In the genomic region with DNA sequence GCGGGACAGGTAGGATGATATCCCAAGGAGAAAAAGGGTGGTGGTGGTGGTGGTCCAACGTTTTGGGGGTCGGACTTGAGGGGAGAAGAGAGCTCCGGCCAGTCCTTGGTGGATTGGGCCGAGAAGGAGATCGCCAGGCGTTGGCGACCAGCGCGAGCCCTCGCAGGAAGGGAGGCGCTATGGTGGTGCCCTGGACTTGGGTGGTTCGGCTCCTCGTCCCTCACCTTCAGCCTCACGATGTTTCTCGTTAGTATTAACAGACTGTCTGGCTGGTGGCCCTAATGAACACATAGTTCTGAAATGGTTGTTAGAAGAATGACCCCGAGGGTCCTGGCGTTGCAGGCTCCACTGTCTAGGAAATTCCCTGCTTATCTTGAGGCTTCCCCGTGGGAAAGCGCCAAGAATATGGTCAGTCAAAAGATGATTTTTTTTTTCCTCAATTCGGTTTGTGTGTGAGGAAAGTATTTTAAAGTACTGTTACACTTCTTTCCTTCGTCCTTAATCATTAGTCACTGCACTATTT, we compare ENCODE assay signal across 8 mouse cellular contexts. TPM values are rescaled to one million over a fixed set of nuclear protein-coding genes. Genes with fewer than 3 reads are reported as not detected.
A peak's percentile ranks its signal among the peaks of the same experiment; 100 is the strongest.
DNase-seq lines count a peak whose midpoint lies in the region; ATAC-seq and TF ChIP-seq lines count a peak whose summit lies in the region.

No protein-coding gene starts in this region.

- WGBS in thymus, adult 2 months = under 1% methylated on average over 22 of the region's 22 CpGs
- under 1% methylated on average over 22 of the region's 22 CpGs for WGBS in forebrain, embryonic 12.5 days
- under 1% methylated on average over 22 of the region's 22 CpGs for WGBS in liver, embryonic 13.5 days (ENCODE audit: insufficient replicate concordance)
- under 1% methylated on average over 22 of the region's 22 CpGs for WGBS in stomach, postnatal 0 days

- no peak; the same call in 1 of the 2 replicates for TF ChIP-seq CTCF in thymus, adult 2 months (IDR thresholded peaks at IDR 0.05; ENCODE audit: borderline replicate concordance, control insufficient read depth, extremely low read depth, insufficient read depth, low read length, poor library complexity)
- 0 out of 2 replicates have a peak, but pooled peaks have one; percentile 25 for TF ChIP-seq CTCF in stomach, postnatal 0 days (IDR thresholded peaks at IDR 0.05; ENCODE audit: low read depth)

- no peak for DNase-seq in thymus, adult 2 months
- DNase-seq in thymus, postnatal 10 days (ENCODE audit: low spot score in 2 of 2) = no peak
- no peak for DNase-seq in liver, embryonic 13.5 days
- no peak for DNase-seq in stomach, postnatal 0 days (ENCODE audit: low spot score)
- DNase-seq in testis, postnatal 10 days (ENCODE audit: low spot score) = no peak
- no peak for DNase-seq in adrenal gland, postnatal 4 days (ENCODE audit: low spot score in 2 of 2)
- DNase-seq in ovary, postnatal 10 days (ENCODE audit: low spot score) = no peak

- peak overlapping the region; percentile 79 for H3K9ac ChIP-seq in forebrain, embryonic 12.5 days
- H3K9ac ChIP-seq in liver, embryonic 13.5 days = peak overlapping the region; percentile 90
- peak overlapping the region; percentile 75 for H3K9ac ChIP-seq in stomach, postnatal 0 days (ENCODE audit: low read length)

- peaks cover 4% of the 10 kb centered on the region; the same call in 1 of the 2 replicates for H3K4me1 ChIP-seq in thymus, adult 2 months (replicated peaks; ENCODE audit: control insufficient read depth, insufficient read depth, low read length)
- peaks cover 23% of the 10 kb centered on the region for H3K4me1 ChIP-seq in forebrain, embryonic 12.5 days
- peaks cover 62% of the 10 kb centered on the region for H3K4me1 ChIP-seq in liver, embryonic 13.5 days (replicated peaks)
- H3K4me1 ChIP-seq in stomach, postnatal 0 days (replicated peaks; ENCODE audit: control insufficient read depth, insufficient read depth) = no peaks in the 10 kb centered on the region

- peak overlapping the region; percentile 73 for H3K4me2 ChIP-seq in forebrain, embryonic 12.5 days
- H3K4me2 ChIP-seq in liver, embryonic 13.5 days = peak overlapping the region; percentile 77
- peak overlapping the region; percentile 69 for H3K4me2 ChIP-seq in stomach, postnatal 0 days (replicated peaks; ENCODE audit: low read depth)

- peak; percentile 78 for ATAC-seq in forebrain, embryonic 12.5 days (ENCODE audit: low FRiP score)
- peak; percentile 66 for ATAC-seq in liver, embryonic 13.5 days (ENCODE audit: low read depth)
- ATAC-seq in stomach, postnatal 0 days (ENCODE audit: low FRiP score, low TSS enrichment) = peak; percentile 70

- H3K27me3 ChIP-seq in thymus, adult 2 months (ENCODE audit: control insufficient read depth, insufficient read depth, low read length) = no peaks in the 10 kb centered on the region
- no peaks in the 10 kb centered on the region for H3K27me3 ChIP-seq in forebrain, embryonic 12.5 days
- H3K27me3 ChIP-seq in liver, embryonic 13.5 days = no peaks in the 10 kb centered on the region
- H3K27me3 ChIP-seq in stomach, postnatal 0 days (ENCODE audit: control insufficient read depth, insufficient read depth, low read length) = no peaks in the 10 kb centered on the region

- no peak for TF ChIP-seq EP300 in stomach, postnatal 0 days (optimal IDR thresholded peaks at IDR 0.05)

- peak overlapping the region; percentile 70 for H3K4me3 ChIP-seq in thymus, adult 2 months (ENCODE audit: control insufficient read depth, insufficient read depth, low read length)
- H3K4me3 ChIP-seq in forebrain, embryonic 12.5 days (replicated peaks) = peak overlapping the region; percentile 70
- peak overlapping the region; percentile 85 for H3K4me3 ChIP-seq in liver, embryonic 13.5 days (replicated peaks)
- H3K4me3 ChIP-seq in stomach, postnatal 0 days (ENCODE audit: low read depth, low read length) = peak overlapping the region; percentile 70

- peaks cover 4% of the 10 kb centered on the region; the same call in 1 of the 2 replicates for H3K36me3 ChIP-seq in thymus, adult 2 months (ENCODE audit: control insufficient read depth, insufficient read depth, low read length)
- H3K36me3 ChIP-seq in forebrain, embryonic 12.5 days (replicated peaks) = peaks cover 9% of the 10 kb centered on the region
- H3K36me3 ChIP-seq in liver, embryonic 13.5 days = peaks cover 11% of the 10 kb centered on the region
- no peaks in the 10 kb centered on the region for H3K36me3 ChIP-seq in stomach, postnatal 0 days (ENCODE audit: control insufficient read depth, insufficient read depth, low read length)

- TF ChIP-seq POLR2A in thymus, adult 2 months (IDR thresholded peaks at IDR 0.05; ENCODE audit: control insufficient read depth, extremely low read depth, insufficient read depth, low read length, poor library complexity) = no peak

- H3K9me3 ChIP-seq in forebrain, embryonic 12.5 days = no peaks in the 10 kb centered on the region
- H3K9me3 ChIP-seq in liver, embryonic 13.5 days (replicated peaks) = no peaks in the 10 kb centered on the region
- H3K9me3 ChIP-seq in stomach, postnatal 0 days (ENCODE audit: control insufficient read depth, low read length) = no peaks in the 10 kb centered on the region

- no peak overlapping the region; the same call in 1 of the 2 replicates for H3K27ac ChIP-seq in thymus, adult 2 months (ENCODE audit: control insufficient read depth, insufficient read depth, low read length)
- peak overlapping the region; percentile 78 for H3K27ac ChIP-seq in forebrain, embryonic 12.5 days
- H3K27ac ChIP-seq in liver, embryonic 13.5 days = peak overlapping the region; percentile 83
- peak overlapping the region; percentile 92 for H3K27ac ChIP-seq in stomach, postnatal 0 days (replicated peaks)

RNA-seq across cellular contexts. Expression of a gene that starts 0.4 kb away (rescaled TPM):
- 7.0 and 7.2 TPM in 2 replicates for polyA plus RNA-seq in thymus, adult 2 months (2012; rRNA removed)
- 32.2 and 35.8 TPM in 2 replicates for polyA plus RNA-seq in forebrain, embryonic 12.5 days (2016; fragmentation: Nextera tagmentation; extraction: Ambion mirVana)
- polyA plus RNA-seq in liver, embryonic 13.5 days (2015; fragmentation: Nextera tagmentation; extraction: Ambion mirVana) = 31.3 and 36.9 TPM in 2 replicates
- 22.6 and 22.7 TPM in 2 replicates for polyA plus RNA-seq in stomach, postnatal 0 days (2015; fragmentation: Nextera tagmentation; extraction: Ambion mirVana)
- total RNA-seq in adrenal gland, postnatal 4 days (2021) = 10 to 100 TPM; 51.7 to 60.1 TPM

RNA-seq across cellular contexts. Expression of a gene that starts 4.2 kb away (rescaled TPM):
- polyA plus RNA-seq in thymus, adult 2 months (2012; rRNA removed) = 80.4 and 87.6 TPM in 2 replicates
- 68.2 and 68.3 TPM in 2 replicates for polyA plus RNA-seq in forebrain, embryonic 12.5 days (2016; fragmentation: Nextera tagmentation; extraction: Ambion mirVana)
- 25.6 and 29.1 TPM in 2 replicates for polyA plus RNA-seq in liver, embryonic 13.5 days (2015; fragmentation: Nextera tagmentation; extraction: Ambion mirVana)
- polyA plus RNA-seq in stomach, postnatal 0 days (2015; fragmentation: Nextera tagmentation; extraction: Ambion mirVana) = 16.8 and 22.7 TPM in 2 replicates
- 100 to 1,000 TPM; 104 TPM for total RNA-seq in adrenal gland, postnatal 4 days (2021)

RNA-seq across cellular contexts. Expression of a gene that starts 41.3 kb away (rescaled TPM):
- polyA plus RNA-seq in thymus, adult 2 months (2012; rRNA removed) = 4.1 and 4.7 TPM in 2 replicates
- polyA plus RNA-seq in forebrain, embryonic 12.5 days (2016; fragmentation: Nextera tagmentation; extraction: Ambion mirVana) = 36.6 and 36.7 TPM in 2 replicates
- polyA plus RNA-seq in liver, embryonic 13.5 days (2015; fragmentation: Nextera tagmentation; extraction: Ambion mirVana) = 17.6 and 19.1 TPM in 2 replicates
- polyA plus RNA-seq in stomach, postnatal 0 days (2015; fragmentation: Nextera tagmentation; extraction: Ambion mirVana) = 13.5 and 14.0 TPM in 2 replicates
- total RNA-seq in adrenal gland, postnatal 4 days (2021) = 10 to 100 TPM; 20.6 to 24.1 TPM

RNA-seq across cellular contexts. Expression of a gene that starts 41.5 kb away (rescaled TPM):
- polyA plus RNA-seq in thymus, adult 2 months (2012; rRNA removed) = 12.2 and 12.8 TPM in 2 replicates
- polyA plus RNA-seq in forebrain, embryonic 12.5 days (2016; fragmentation: Nextera tagmentation; extraction: Ambion mirVana) = 30.8 and 32.7 TPM in 2 replicates
- polyA plus RNA-seq in liver, embryonic 13.5 days (2015; fragmentation: Nextera tagmentation; extraction: Ambion mirVana) = 14.2 and 15.6 TPM in 2 replicates
- 13.6 and 14.2 TPM in 2 replicates for polyA plus RNA-seq in stomach, postnatal 0 days (2015; fragmentation: Nextera tagmentation; extraction: Ambion mirVana)
- 10 to 100 TPM; 17.3 to 21.9 TPM for total RNA-seq in adrenal gland, postnatal 4 days (2021)
